Mouse (Mus musculus): ENCODE measurements at regions not wholly inside any gene's neighbourhood (a gene's known extent, or its start where the extent isn't known, plus 50 kb on each side); places are given as distances from the start of the nearest gene placed in this dataset.

- Histone ChIP-seq H3K27me3 (ENCODE audit: control insufficient read depth, insufficient read depth, low read length) (no peaks in the 10 kb centered on the region; the same call in 1 of the 2 replicates), H3K27ac (ENCODE audit: insufficient read depth, low read length) (no peak overlapping the region), H3K4me1 (ENCODE audit: control insufficient read depth, insufficient read depth, low read length) (no peaks in the 10 kb centered on the region), H3K4me3 (replicated peaks; ENCODE audit: insufficient read depth, low read depth, low read length) (no peak overlapping the region)
- 23% methylated on average over 7 of the region's 7 CpGs for WGBS
- no peak for TF ChIP-seq CTCF (IDR thresholded peaks at IDR 0.05; ENCODE audit: borderline replicate concordance, insufficient read depth, low read depth, low read length)
- no peak for TF ChIP-seq POLR2A (IDR thresholded peaks at IDR 0.05; ENCODE audit: borderline replicate concordance, insufficient read depth, low read length)
- DNase-seq: peak in 1 of 2 experiments; percentile 5
Measured at GRCm38 (mm10) chr10:120604506-120604905, 128.2 kb upstream of the Hmga2 start.

- DNase-seq: no peak
- no peaks in the 10 kb centered on the region; the same call in 1 of the 2 replicates for H3K27me3 ChIP-seq (ENCODE audit: control insufficient read depth, insufficient read depth, low read length)
- 94% methylated on average over 4 of the region's 4 CpGs for WGBS
- H3K4me1 ChIP-seq (ENCODE audit: control insufficient read depth, insufficient read depth, low read length): no peaks in the 10 kb centered on the region
- TF ChIP-seq POLR2A (IDR thresholded peaks at IDR 0.05; ENCODE audit: borderline replicate concordance, insufficient read depth, low read length) (no peak), CTCF (IDR thresholded peaks at IDR 0.05; ENCODE audit: borderline replicate concordance, insufficient read depth, low read depth, low read length) (no peak)
- no peak overlapping the region for H3K27ac ChIP-seq (ENCODE audit: insufficient read depth, low read length)
- H3K4me3 ChIP-seq (replicated peaks; ENCODE audit: insufficient read depth, low read depth, low read length): no peak overlapping the region
Measured at GRCm38 (mm10) chr10:120603167-120603566, 126.9 kb upstream of the Hmga2 start.

- TF ChIP-seq CTCF (IDR thresholded peaks at IDR 0.05; ENCODE audit: borderline replicate concordance, insufficient read depth, low read depth, low read length) (no peak), POLR2A (IDR thresholded peaks at IDR 0.05; ENCODE audit: borderline replicate concordance, insufficient read depth, low read length) (no peak)
- WGBS: 88% methylated on average over 5 of the region's 5 CpGs
- no peak overlapping the region for H3K27ac ChIP-seq (ENCODE audit: insufficient read depth, low read length)
Measured at GRCm38 (mm10) chr10:120600735-120601134, 124.5 kb upstream of the Hmga2 start.

GRCm38 (mm10) chr10:120599551-120599950, 123.3 kb upstream of the Hmga2 start:
- no peak for DNase-seq
- WGBS: 79% methylated on average over 6 of the region's 6 CpGs

More at GRCm38 (mm10) chr10:120600735-120601134, 124.5 kb upstream of the Hmga2 start:
- no peaks in the 10 kb centered on the region for H3K4me1 ChIP-seq (ENCODE audit: control insufficient read depth, insufficient read depth, low read length)
- H3K4me3 ChIP-seq (replicated peaks; ENCODE audit: insufficient read depth, low read depth, low read length): no peak overlapping the region
- H3K27me3 ChIP-seq (ENCODE audit: control insufficient read depth, insufficient read depth, low read length): no peaks in the 10 kb centered on the region; the same call in 1 of the 2 replicates
- no peak for DNase-seq

GRCm38 (mm10) chr10:120597320-120597887, 121.1 kb upstream of the Hmga2 start:
- no peak overlapping the region for H3K4me3 ChIP-seq (replicated peaks; ENCODE audit: insufficient read depth, low read depth, low read length)
- no peak overlapping the region for H3K27ac ChIP-seq (ENCODE audit: insufficient read depth, low read length)
- TF ChIP-seq CTCF (IDR thresholded peaks at IDR 0.05; ENCODE audit: borderline replicate concordance, insufficient read depth, low read depth, low read length) (no peak), POLR2A (IDR thresholded peaks at IDR 0.05; ENCODE audit: borderline replicate concordance, insufficient read depth, low read length) (no peak)
- H3K4me1 ChIP-seq (ENCODE audit: control insufficient read depth, insufficient read depth, low read length): no peaks in the 10 kb centered on the region
- DNase-seq: no peak
- WGBS: 77% methylated on average over 9 of the region's 9 CpGs
- H3K27me3 ChIP-seq (ENCODE audit: control insufficient read depth, insufficient read depth, low read length): no peaks in the 10 kb centered on the region; the same call in 1 of the 2 replicates

More at GRCm38 (mm10) chr10:120599551-120599950, 123.3 kb upstream of the Hmga2 start:
- Histone ChIP-seq H3K27me3 (ENCODE audit: control insufficient read depth, insufficient read depth, low read length) (no peaks in the 10 kb centered on the region; the same call in 1 of the 2 replicates), H3K27ac (ENCODE audit: insufficient read depth, low read length) (no peak overlapping the region), H3K4me3 (replicated peaks; ENCODE audit: insufficient read depth, low read depth, low read length) (no peak overlapping the region), H3K4me1 (ENCODE audit: control insufficient read depth, insufficient read depth, low read length) (no peaks in the 10 kb centered on the region)
- no peak for TF ChIP-seq POLR2A (IDR thresholded peaks at IDR 0.05; ENCODE audit: borderline replicate concordance, insufficient read depth, low read length)
- no peak for TF ChIP-seq CTCF (IDR thresholded peaks at IDR 0.05; ENCODE audit: borderline replicate concordance, insufficient read depth, low read depth, low read length)

GRCm38 (mm10) chr10:120595145-120595544, 118.9 kb upstream of the Hmga2 start:
- no peak for DNase-seq
- WGBS: 92% methylated on average over 3 of the region's 3 CpGs
- TF ChIP-seq CTCF (IDR thresholded peaks at IDR 0.05; ENCODE audit: borderline replicate concordance, insufficient read depth, low read depth, low read length) (no peak), POLR2A (IDR thresholded peaks at IDR 0.05; ENCODE audit: borderline replicate concordance, insufficient read depth, low read length) (no peak)

GRCm38 (mm10) chr10:120593876-120594275, 117.6 kb upstream of the Hmga2 start:
- H3K27ac ChIP-seq (ENCODE audit: insufficient read depth, low read length): no peak overlapping the region
- no peak overlapping the region for H3K4me3 ChIP-seq (replicated peaks; ENCODE audit: insufficient read depth, low read depth, low read length)
- no peaks in the 10 kb centered on the region; the same call in 1 of the 2 replicates for H3K27me3 ChIP-seq (ENCODE audit: control insufficient read depth, insufficient read depth, low read length)
- TF ChIP-seq POLR2A (IDR thresholded peaks at IDR 0.05; ENCODE audit: borderline replicate concordance, insufficient read depth, low read length) (no peak), CTCF (IDR thresholded peaks at IDR 0.05; ENCODE audit: borderline replicate concordance, insufficient read depth, low read depth, low read length) (no peak)
- H3K4me1 ChIP-seq (ENCODE audit: control insufficient read depth, insufficient read depth, low read length): no peaks in the 10 kb centered on the region
- DNase-seq: no peak

More at GRCm38 (mm10) chr10:120595145-120595544, 118.9 kb upstream of the Hmga2 start:
- H3K27me3 ChIP-seq (ENCODE audit: control insufficient read depth, insufficient read depth, low read length): no peaks in the 10 kb centered on the region; the same call in 1 of the 2 replicates
- H3K4me3 ChIP-seq (replicated peaks; ENCODE audit: insufficient read depth, low read depth, low read length): no peak overlapping the region
- no peaks in the 10 kb centered on the region for H3K4me1 ChIP-seq (ENCODE audit: control insufficient read depth, insufficient read depth, low read length)
- H3K27ac ChIP-seq (ENCODE audit: insufficient read depth, low read length): no peak overlapping the region

GRCm38 (mm10) chr10:120589659-120590058, 113.4 kb upstream of the Hmga2 start:
- 100% methylated on average over 2 of the region's 2 CpGs for WGBS
- no peaks in the 10 kb centered on the region for H3K4me1 ChIP-seq (ENCODE audit: control insufficient read depth, insufficient read depth, low read length)
- H3K27ac ChIP-seq (ENCODE audit: insufficient read depth, low read length): no peak overlapping the region
- no peaks in the 10 kb centered on the region; the same call in 1 of the 2 replicates for H3K27me3 ChIP-seq (ENCODE audit: control insufficient read depth, insufficient read depth, low read length)
- no peak for DNase-seq
- TF ChIP-seq CTCF (IDR thresholded peaks at IDR 0.05; ENCODE audit: borderline replicate concordance, insufficient read depth, low read depth, low read length) (no peak), POLR2A (IDR thresholded peaks at IDR 0.05; ENCODE audit: borderline replicate concordance, insufficient read depth, low read length) (no peak)
- H3K4me3 ChIP-seq (replicated peaks; ENCODE audit: insufficient read depth, low read depth, low read length): no peak overlapping the region

Data from cerebellum, adult 2 months (tissue).